Mouse (Mus musculus) bone marrow, adult 2 months (tissue): ENCODE results near the gene Rab3il1.

Experiments used
- CTCF ChIP-seq: fragments of 200-500 bp; IDR thresholded peaks from 2 replicates; pipeline ENCODE4 v1.5.1; 2011; ENCODE audit warnings: low read length, control low read depth; ENCODE audit not compliant: control insufficient read depth, insufficient read depth
- POLR2A ChIP-seq: fragments of 200-500 bp; IDR thresholded peaks from 2 replicates; pipeline ENCODE4 v1.6.1; 2011; ENCODE audit warnings: low read depth, mild to moderate bottlenecking, control low read depth, low read length, borderline replicate concordance; ENCODE audit not compliant: control insufficient read depth

GRCm38 (mm10) chr19:10013348-10013747, 11.9 kb downstream of the Rab3il1 start:
- TF ChIP-seq POLR2A (no peak), CTCF (no peak)
